9 mouse cellular contexts compared by ENCODE assay signal in the genomic region with DNA sequence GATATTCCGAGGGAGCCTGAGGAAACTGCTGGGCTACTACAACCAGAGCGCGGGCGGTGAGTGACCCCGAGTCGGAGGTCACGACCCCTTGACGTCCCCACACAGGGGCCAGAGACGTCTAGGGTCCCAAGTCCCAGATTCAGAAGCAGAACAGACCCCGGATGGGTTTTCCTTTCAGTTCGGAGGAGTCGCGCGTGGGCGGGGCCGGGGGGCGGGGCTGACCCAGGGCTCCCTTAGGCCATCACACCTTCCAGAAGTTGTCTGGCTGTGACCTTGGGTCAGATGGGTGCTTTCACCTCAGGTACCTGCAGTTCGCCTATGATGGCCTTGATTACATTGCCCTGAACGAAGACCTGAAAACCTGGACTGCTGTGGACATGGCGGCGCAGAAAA. TPM values are rescaled to one million over a fixed set of nuclear protein-coding genes. Genes with fewer than 3 reads are reported as not detected.
DNase-seq lines count a peak whose midpoint lies in the region; ATAC-seq and TF ChIP-seq lines count a peak whose summit lies in the region.
"Had no signal": no experiment of that assay in that cellular context is flagged by ENCODE, and none has a peak within 500 bp of the region (broad histone marks: within the 10 kb centered on the region; RNA-seq: fewer than 3 reads in every experiment).

No protein-coding gene starts in this region.

- H3K27ac ChIP-seq in heart, postnatal 0 days (ENCODE audit: low read depth): no peak overlapping the region
- no peak overlapping the region for H3K27ac ChIP-seq in hindbrain, embryonic 15.5 days (replicated peaks)
- no peak overlapping the region for H3K27ac ChIP-seq in midbrain, embryonic 14.5 days (replicated peaks; ENCODE audit: low read depth, low read length)
- no peak overlapping the region for H3K27ac ChIP-seq in cerebellum, adult 2 months (ENCODE audit: insufficient read depth, low read length)

- no peak for TF ChIP-seq CTCF in heart, postnatal 0 days (IDR thresholded peaks at IDR 0.05; ENCODE audit: low read depth)
- no peak for TF ChIP-seq CTCF in cerebellum, adult 2 months (IDR thresholded peaks at IDR 0.05; ENCODE audit: borderline replicate concordance, insufficient read depth, low read depth, low read length)

- no peak for DNase-seq in heart, postnatal 0 days (ENCODE audit: low spot score)
- DNase-seq in heart, postnatal 4 days: no peak
- peak; percentile 46 for DNase-seq in ZHBTc4 (ENCODE audit: low read depth, low spot score)
- DNase-seq in midbrain, embryonic 14.5 days: no peak
- DNase-seq in left cerebral cortex, postnatal 36 days (ENCODE audit: low spot score in 2 of 2): no peak
- DNase-seq in cerebellum, adult 2 months: no peak

- intact Hi-C loops in left cerebral cortex, postnatal 36 days (cut with DNase I): no loop called here

- 17% methylated on average over 21 of the region's 21 CpGs for WGBS in heart, postnatal 0 days
- 22% methylated on average over 21 of the region's 21 CpGs for WGBS in hindbrain, embryonic 15.5 days
- 19% methylated on average over 21 of the region's 21 CpGs for WGBS in midbrain, embryonic 14.5 days
- WGBS in cerebellum, adult 2 months: 20% methylated on average over 21 of the region's 21 CpGs

- peak overlapping the region; percentile 79 for H3K4me2 ChIP-seq in heart, postnatal 0 days (ENCODE audit: low read depth, low read length)
- peak overlapping the region; percentile 75 for H3K4me2 ChIP-seq in hindbrain, embryonic 15.5 days
- peak overlapping the region; percentile 60 for H3K4me2 ChIP-seq in midbrain, embryonic 14.5 days (ENCODE audit: low read length)

- TF ChIP-seq EP300 in heart, postnatal 0 days (IDR thresholded peaks at IDR 0.05; ENCODE audit: low read depth): no peak

- H3K36me3 ChIP-seq in heart, postnatal 0 days (replicated peaks; ENCODE audit: control insufficient read depth, insufficient read depth, low read length): no peaks in the 10 kb centered on the region
- no peaks in the 10 kb centered on the region for H3K36me3 ChIP-seq in hindbrain, embryonic 15.5 days
- H3K36me3 ChIP-seq in midbrain, embryonic 14.5 days (ENCODE audit: control insufficient read depth, insufficient read depth, low read length): no peaks in the 10 kb centered on the region

- peak overlapping the region; percentile 51 for H3K4me3 ChIP-seq in heart, postnatal 0 days (ENCODE audit: low read depth, low read length)
- peak overlapping the region; percentile 36 for H3K4me3 ChIP-seq in hindbrain, embryonic 15.5 days
- H3K4me3 ChIP-seq in midbrain, embryonic 14.5 days (replicated peaks; ENCODE audit: low read depth, low read length): peak overlapping the region; percentile 28
- H3K4me3 ChIP-seq in cerebellum, adult 2 months (replicated peaks; ENCODE audit: insufficient read depth, low read depth, low read length): no peak overlapping the region

- TF ChIP-seq POLR2A in cerebellum, adult 2 months (IDR thresholded peaks at IDR 0.05; ENCODE audit: borderline replicate concordance, insufficient read depth, low read length): no peak

- peaks cover 12% of the 10 kb centered on the region; the same call in 1 of the 2 replicates for H3K27me3 ChIP-seq in heart, postnatal 0 days (ENCODE audit: control insufficient read depth, insufficient read depth, low read length)
- H3K27me3 ChIP-seq in hindbrain, embryonic 15.5 days: peaks cover 15% of the 10 kb centered on the region
- peaks cover 4% of the 10 kb centered on the region; the same call in 1 of the 2 replicates for H3K27me3 ChIP-seq in midbrain, embryonic 14.5 days (ENCODE audit: control insufficient read depth, insufficient read depth, low read length)
- H3K27me3 ChIP-seq in cerebellum, adult 2 months (ENCODE audit: control insufficient read depth, insufficient read depth, low read length): peaks cover 1% of the 10 kb centered on the region; the same call in 1 of the 2 replicates

- ATAC-seq in heart, postnatal 0 days (ENCODE audit: insufficient read depth, low read depth): no peak
- ATAC-seq in hindbrain, embryonic 15.5 days (ENCODE audit: low FRiP score, low read depth): no peak
- no peak for ATAC-seq in midbrain, embryonic 14.5 days (ENCODE audit: low FRiP score, low TSS enrichment)
- ATAC-seq in erythroblast, adult 5-6 weeks (replicated peaks; ENCODE audit: low FRiP score, poor library complexity, severe bottlenecking): no peak

- peak overlapping the region; percentile 47 for H3K9ac ChIP-seq in heart, postnatal 0 days (replicated peaks; ENCODE audit: low read depth, low read length)
- 0 out of 2 replicates have a peak overlapping the region, but pooled peaks have one; percentile 20 for H3K9ac ChIP-seq in hindbrain, embryonic 15.5 days
- no peak overlapping the region; the same call in 1 of the 2 replicates for H3K9ac ChIP-seq in midbrain, embryonic 14.5 days (replicated peaks; ENCODE audit: low read length)

- H3K9me3 ChIP-seq in heart, postnatal 0 days (replicated peaks; ENCODE audit: control insufficient read depth, low read length): peaks cover 6% of the 10 kb centered on the region; the same call in 1 of the 2 replicates
- no peaks in the 10 kb centered on the region for H3K9me3 ChIP-seq in hindbrain, embryonic 15.5 days
- peaks cover 5% of the 10 kb centered on the region; the same call in 1 of the 2 replicates for H3K9me3 ChIP-seq in midbrain, embryonic 14.5 days (ENCODE audit: control insufficient read depth, low read length)

- H3K4me1 ChIP-seq in heart, postnatal 0 days (ENCODE audit: control insufficient read depth, insufficient read depth): peaks cover 8% of the 10 kb centered on the region; the same call in 1 of the 2 replicates
- H3K4me1 ChIP-seq in hindbrain, embryonic 15.5 days (replicated peaks): peaks cover 7% of the 10 kb centered on the region
- peaks cover 4% of the 10 kb centered on the region; the same call in 1 of the 2 replicates for H3K4me1 ChIP-seq in midbrain, embryonic 14.5 days (ENCODE audit: control insufficient read depth, insufficient read depth, low read length)
- no peaks in the 10 kb centered on the region for H3K4me1 ChIP-seq in cerebellum, adult 2 months (ENCODE audit: control insufficient read depth, insufficient read depth, low read length)

RNA-seq across cellular contexts. Expression of gene H2-Q2, which starts 17.4 kb away (rescaled TPM):
- total RNA-seq in heart, postnatal 0 days (2014; rRNA removed; ENCODE audit: low replicate concordance): not detected in 2 replicates
- polyA plus RNA-seq in heart, postnatal 0 days (2015; fragmentation: Nextera tagmentation; extraction: Ambion mirVana): 0.14 and 0.22 TPM in 2 replicates
- under 1 TPM; 0.64 to 0.77 TPM for total RNA-seq in heart, postnatal 4 days (2021)
- polyA plus RNA-seq in hindbrain, embryonic 15.5 days (2015; fragmentation: Nextera tagmentation; extraction: Ambion mirVana): 2.5 and 3.1 TPM in 2 replicates
- 1.5 and 1.8 TPM in 2 replicates for polyA plus RNA-seq in midbrain, embryonic 14.5 days (2014; fragmentation: Nextera tagmentation; extraction: Ambion mirVana)
- total RNA-seq in left cerebral cortex, postnatal 36 days (2021): under 1 TPM in 1 of 2 experiments, not detected in 1; 0.43 TPM
- polyA plus RNA-seq in cerebellum, adult 2 months (2012; rRNA removed): 1.4 and 1.5 TPM in 2 replicates
- total RNA-seq in erythroblast, adult 5-6 weeks (2015; ENCODE audit: low replicate concordance): not detected in 2 replicates
- not detected in 2 replicates for total RNA-seq in erythroblast, adult 5-6 weeks (2017; ENCODE audit: low replicate concordance)
- total RNA-seq: neutrophil, adult 5-6 weeks had no signal

RNA-seq across cellular contexts. Expression of gene H2-Q4, which starts 20.0 kb away (rescaled TPM):
- 6.9 and 19.7 TPM in 2 replicates for total RNA-seq in heart, postnatal 0 days (2014; rRNA removed; ENCODE audit: low replicate concordance)
- 2.2 and 2.8 TPM in 2 replicates for polyA plus RNA-seq in heart, postnatal 0 days (2015; fragmentation: Nextera tagmentation; extraction: Ambion mirVana)
- total RNA-seq in heart, postnatal 4 days (2021): 1 to 10 TPM; 8.0 TPM
- 1.0 and 1.7 TPM in 2 replicates for polyA plus RNA-seq in hindbrain, embryonic 15.5 days (2015; fragmentation: Nextera tagmentation; extraction: Ambion mirVana)
- 0.18 and 0.80 TPM in 2 replicates for polyA plus RNA-seq in midbrain, embryonic 14.5 days (2014; fragmentation: Nextera tagmentation; extraction: Ambion mirVana)
- 1 to 10 TPM; 1.7 to 1.9 TPM for total RNA-seq in left cerebral cortex, postnatal 36 days (2021)
- 5.1 and 7.0 TPM in 2 replicates for polyA plus RNA-seq in cerebellum, adult 2 months (2012; rRNA removed)
- 3.6 and 5.6 TPM in 2 replicates for total RNA-seq in erythroblast, adult 5-6 weeks (2015; ENCODE audit: low replicate concordance)
- 8.3 and 8.9 TPM in 2 replicates for total RNA-seq in erythroblast, adult 5-6 weeks (2017; ENCODE audit: low replicate concordance)

RNA-seq across cellular contexts. Expression of gene H2-Q1, which starts 39.3 kb away (rescaled TPM):
- total RNA-seq in heart, postnatal 0 days (2014; rRNA removed; ENCODE audit: low replicate concordance): not detected in 2 replicates
- polyA plus RNA-seq in heart, postnatal 0 days (2015; fragmentation: Nextera tagmentation; extraction: Ambion mirVana): not detected in 2 replicates
- total RNA-seq in heart, postnatal 4 days (2021): under 1 TPM; 0.43 to 0.55 TPM
- 0.39 and 0.58 TPM in 2 replicates for polyA plus RNA-seq in hindbrain, embryonic 15.5 days (2015; fragmentation: Nextera tagmentation; extraction: Ambion mirVana)
- 0.16 TPM in 1 of 2 replicates, not detected in the other for polyA plus RNA-seq in midbrain, embryonic 14.5 days (2014; fragmentation: Nextera tagmentation; extraction: Ambion mirVana)
- total RNA-seq in left cerebral cortex, postnatal 36 days (2021): under 1 TPM; 0.39 to 0.74 TPM
- 0.26 and 0.92 TPM in 2 replicates for polyA plus RNA-seq in cerebellum, adult 2 months (2012; rRNA removed)
- not detected in 2 replicates for total RNA-seq in erythroblast, adult 5-6 weeks (2015; ENCODE audit: low replicate concordance)
- not detected in 2 replicates for total RNA-seq in erythroblast, adult 5-6 weeks (2017; ENCODE audit: low replicate concordance)
